Comparison of ENCODE assay signal across 15 mouse cellular contexts in the genomic region with DNA sequence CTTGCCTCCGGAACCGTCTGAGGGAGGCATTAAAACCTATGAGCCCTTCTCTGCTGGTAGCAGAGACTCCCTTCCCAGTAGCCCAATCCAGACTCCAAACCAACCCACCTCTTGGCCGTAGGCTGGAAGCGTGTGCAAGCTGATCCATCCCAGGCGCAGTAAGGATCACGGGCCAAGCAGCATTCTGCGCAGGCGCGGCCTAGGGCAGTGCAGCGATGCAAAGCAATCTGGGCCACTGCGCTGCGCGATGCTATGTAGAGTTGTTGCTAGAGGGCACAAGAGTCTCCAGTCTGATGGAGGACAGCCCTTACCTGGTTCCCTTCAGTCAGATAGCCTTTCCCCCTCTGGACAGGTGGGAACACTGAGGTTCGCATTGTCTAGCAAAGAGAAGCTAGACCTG. TPM values are rescaled to one million over a fixed set of nuclear protein-coding genes. Genes with fewer than 3 reads are reported as not detected.
DNase-seq lines count a peak whose midpoint lies in the region; ATAC-seq and TF ChIP-seq lines count a peak whose summit lies in the region.
"Had no signal": no experiment of that assay in that cellular context is flagged by ENCODE, and none has a peak within 500 bp of the region (broad histone marks: within the 10 kb centered on the region; RNA-seq: fewer than 3 reads in every experiment).

No protein-coding gene starts in this region.

- peaks cover 2% of the 10 kb centered on the region; the same call in 1 of the 2 replicates for H3K4me1 ChIP-seq in forebrain, embryonic 14.5 days (ENCODE audit: control insufficient read depth, insufficient read depth, low read length)
- H3K4me1 ChIP-seq in forebrain, embryonic 11.5 days (replicated peaks; ENCODE audit: control insufficient read depth, insufficient read depth, low read length), result peaks cover 11% of the 10 kb centered on the region
- peaks cover 29% of the 10 kb centered on the region for H3K4me1 ChIP-seq in kidney, adult 2 months (ENCODE audit: control insufficient read depth, insufficient read depth, low read length)
- H3K4me1 ChIP-seq in kidney, embryonic 16.5 days (ENCODE audit: insufficient read depth, low read length), result peaks cover 33% of the 10 kb centered on the region
- H3K4me1 ChIP-seq in E14TG2a.4 (replicated peaks; ENCODE audit: low read depth, low read length), result peaks cover 67% of the 10 kb centered on the region

- TF ChIP-seq POLR2A in kidney, adult 2 months (IDR thresholded peaks at IDR 0.05; ENCODE audit: low read depth, low read length), result no peak

- H3K4me2 ChIP-seq in forebrain, embryonic 14.5 days (ENCODE audit: low read length), result no peak overlapping the region
- no peak overlapping the region for H3K4me2 ChIP-seq in forebrain, embryonic 11.5 days (ENCODE audit: low read depth, low read length, severe bottlenecking)
- no peak overlapping the region for H3K4me2 ChIP-seq in kidney, embryonic 16.5 days (replicated peaks; ENCODE audit: low read depth, low read length)

- TF ChIP-seq CTCF in kidney, adult 2 months (conservative IDR thresholded peaks at IDR 0.05; ENCODE audit: insufficient read depth, insufficient read length, low read depth, low read length), result no peak
- no peak for TF ChIP-seq CTCF in E14TG2a.4 (conservative IDR thresholded peaks at IDR 0.05; ENCODE audit: low read length)

- 0 out of 2 replicates have a peak, but pooled peaks cover 3% of the 10 kb centered on the region for H3K36me3 ChIP-seq in forebrain, embryonic 14.5 days (ENCODE audit: control insufficient read depth, insufficient read depth, low read length)
- H3K36me3 ChIP-seq in forebrain, embryonic 11.5 days (ENCODE audit: control insufficient read depth, insufficient read depth, low read length), result no peaks in the 10 kb centered on the region
- H3K36me3 ChIP-seq in kidney, adult 2 months (ENCODE audit: control insufficient read depth, insufficient read depth, low read length), result no peaks in the 10 kb centered on the region
- peaks cover 3% of the 10 kb centered on the region; the same call in 1 of the 2 replicates for H3K36me3 ChIP-seq in kidney, embryonic 16.5 days (ENCODE audit: insufficient read depth, low read length)
- H3K36me3 ChIP-seq in E14TG2a.4 (ENCODE audit: insufficient read depth, low read length), result peaks cover 10% of the 10 kb centered on the region

- peak; percentile 36 for DNase-seq in forebrain, embryonic 14.5 days (ENCODE audit: low spot score)
- DNase-seq in forebrain, embryonic 11.5 days (ENCODE audit: low spot score), result no peak
- peak; percentile 63 for DNase-seq in kidney, adult 2 months
- DNase-seq in cerebellum, postnatal 10 days, result peak; percentile 73 to 74
- no peak for DNase-seq in adrenal gland, adult 18-20 months (ENCODE audit: low spot score in 2 of 2)
- DNase-seq: adrenal gland, postnatal 36 days; heart, adult 2 months; layer of hippocampus, adult 9-11 months had no signal

- no peak overlapping the region for H3K27ac ChIP-seq in forebrain, embryonic 14.5 days (ENCODE audit: low read depth, low read length)
- no peak overlapping the region for H3K27ac ChIP-seq in forebrain, embryonic 11.5 days (ENCODE audit: low read depth, low read length)
- H3K27ac ChIP-seq in kidney, adult 2 months (ENCODE audit: insufficient read depth, low read depth, low read length), result no peak overlapping the region
- H3K27ac ChIP-seq in kidney, embryonic 16.5 days (ENCODE audit: low read length), result no peak overlapping the region
- H3K27ac ChIP-seq: forebrain, embryonic 10.5 days; heart, adult 2 months; limb, embryonic 10.5 days had no signal

- H3K9ac ChIP-seq in forebrain, embryonic 14.5 days (ENCODE audit: low read length), result no peak overlapping the region
- H3K9ac ChIP-seq in forebrain, embryonic 11.5 days (ENCODE audit: low read length), result no peak overlapping the region; the same call in 1 of the 2 replicates
- H3K9ac ChIP-seq in kidney, embryonic 16.5 days (replicated peaks; ENCODE audit: low read length), result no peak overlapping the region

- ATAC-seq in forebrain, embryonic 14.5 days, result no peak
- ATAC-seq in forebrain, embryonic 11.5 days (replicated peaks; ENCODE audit: low FRiP score), result no peak
- no peak for ATAC-seq in kidney, embryonic 16.5 days (ENCODE audit: low FRiP score, low TSS enrichment)
- no peak for ATAC-seq in megakaryocyte-erythroid progenitor cell, adult 5-6 weeks (replicated peaks; ENCODE audit: low FRiP score, low TSS enrichment, poor library complexity, severe bottlenecking)

- WGBS in forebrain, embryonic 14.5 days, result 79% methylated on average over 14 of the region's 14 CpGs
- 75% methylated on average over 14 of the region's 14 CpGs for WGBS in forebrain, embryonic 11.5 days
- 65% methylated on average over 14 of the region's 14 CpGs for whole genome bisulfite sequencing in kidney, adult 2 months
- WGBS in kidney, embryonic 16.5 days, result 51% methylated on average over 14 of the region's 14 CpGs

- H3K9me3 ChIP-seq in forebrain, embryonic 14.5 days (replicated peaks; ENCODE audit: control insufficient read depth, low read length), result no peaks in the 10 kb centered on the region
- H3K9me3 ChIP-seq in forebrain, embryonic 11.5 days (ENCODE audit: control insufficient read depth, low read length), result no peaks in the 10 kb centered on the region
- H3K9me3 ChIP-seq in kidney, embryonic 16.5 days (ENCODE audit: low read length), result no peaks in the 10 kb centered on the region
- H3K9me3 ChIP-seq in E14TG2a.4 (ENCODE audit: low read length), result no peaks in the 10 kb centered on the region
- H3K9me3 ChIP-seq: forebrain, embryonic 10.5 days; limb, embryonic 10.5 days had no signal

- H3K4me3 ChIP-seq in forebrain, embryonic 14.5 days (ENCODE audit: low read depth, low read length), result no peak overlapping the region
- H3K4me3 ChIP-seq in forebrain, embryonic 11.5 days (ENCODE audit: low read depth, low read length), result no peak overlapping the region
- peak overlapping the region; percentile 3; the same call in 1 of the 2 replicates for H3K4me3 ChIP-seq in kidney, adult 2 months (ENCODE audit: insufficient read depth, low read depth, low read length)
- H3K4me3 ChIP-seq in kidney, embryonic 16.5 days (ENCODE audit: low read length), result no peak overlapping the region
- H3K4me3 ChIP-seq in E14TG2a.4 (replicated peaks; ENCODE audit: low read length), result peak overlapping the region; percentile 72
- H3K4me3 ChIP-seq: forebrain, embryonic 10.5 days; heart, adult 2 months; limb, embryonic 10.5 days; myocyte had no signal

- no peaks in the 10 kb centered on the region for H3K27me3 ChIP-seq in forebrain, embryonic 14.5 days (replicated peaks; ENCODE audit: control insufficient read depth, insufficient read depth, low read length)
- no peaks in the 10 kb centered on the region for H3K27me3 ChIP-seq in forebrain, embryonic 11.5 days (ENCODE audit: control insufficient read depth, insufficient read depth, low read length)
- no peaks in the 10 kb centered on the region for H3K27me3 ChIP-seq in kidney, adult 2 months (replicated peaks; ENCODE audit: control insufficient read depth, insufficient read depth, low read length)
- no peaks in the 10 kb centered on the region for H3K27me3 ChIP-seq in kidney, embryonic 16.5 days (ENCODE audit: insufficient read depth, low read length)
- peaks cover 90% of the 10 kb centered on the region for H3K27me3 ChIP-seq in E14TG2a.4 (ENCODE audit: insufficient read depth, low read length)

RNA-seq across cellular contexts. Expression of gene Sema3b, which starts 9.2 kb away (rescaled TPM):
- polyA plus RNA-seq in forebrain, embryonic 14.5 days (2014; fragmentation: Nextera tagmentation; extraction: Ambion mirVana), result 0.85 and 1.3 TPM in 2 replicates
- 1.7 TPM in 2 replicates for polyA plus RNA-seq in forebrain, embryonic 11.5 days (2014; fragmentation: Nextera tagmentation; extraction: Ambion mirVana)
- 63.3 and 78.8 TPM in 2 replicates for polyA plus RNA-seq in kidney, adult 2 months (2012; rRNA removed)
- polyA plus RNA-seq in kidney, embryonic 16.5 days (2015; fragmentation: Nextera tagmentation; extraction: Ambion mirVana), result 31.3 TPM in 2 replicates
- 1 to 10 TPM; 5.1 to 6.3 TPM for total RNA-seq in adrenal gland, adult 18-20 months (2021)
- 0.50 TPM in 1 of 2 replicates, not detected in the other for total RNA-seq in megakaryocyte-erythroid progenitor cell, adult 5-6 weeks (2014; fragmentation: Nextera tagmentation)
- total RNA-seq in megakaryocyte-erythroid progenitor cell, adult 5-6 weeks (2017), result not detected in 2 replicates
- total RNA-seq: megakaryocyte, adult 5-6 weeks had no signal

RNA-seq across cellular contexts. Expression of gene Ifrd2, which starts 12.4 kb away (rescaled TPM):
- polyA plus RNA-seq in forebrain, embryonic 14.5 days (2014; fragmentation: Nextera tagmentation; extraction: Ambion mirVana), result 18.7 and 19.1 TPM in 2 replicates
- 35.0 and 37.2 TPM in 2 replicates for polyA plus RNA-seq in forebrain, embryonic 11.5 days (2014; fragmentation: Nextera tagmentation; extraction: Ambion mirVana)
- 50.5 and 57.8 TPM in 2 replicates for polyA plus RNA-seq in kidney, adult 2 months (2012; rRNA removed)
- 60.7 and 64.3 TPM in 2 replicates for polyA plus RNA-seq in kidney, embryonic 16.5 days (2015; fragmentation: Nextera tagmentation; extraction: Ambion mirVana)
- total RNA-seq in adrenal gland, adult 18-20 months (2021), result 10 to 100 TPM; 38.0 to 41.1 TPM
- 226 and 251 TPM in 2 replicates for total RNA-seq in megakaryocyte-erythroid progenitor cell, adult 5-6 weeks (2014; fragmentation: Nextera tagmentation)
- 103 and 192 TPM in 2 replicates for total RNA-seq in megakaryocyte-erythroid progenitor cell, adult 5-6 weeks (2017)

RNA-seq across cellular contexts. Expression of gene Hyal3, which starts 19.2 kb away (rescaled TPM):
- polyA plus RNA-seq in forebrain, embryonic 14.5 days (2014; fragmentation: Nextera tagmentation; extraction: Ambion mirVana), result 0.66 and 1.0 TPM in 2 replicates
- 0.39 TPM in 1 of 2 replicates, not detected in the other for polyA plus RNA-seq in forebrain, embryonic 11.5 days (2014; fragmentation: Nextera tagmentation; extraction: Ambion mirVana)
- 1.6 and 2.1 TPM in 2 replicates for polyA plus RNA-seq in kidney, adult 2 months (2012; rRNA removed)
- 1.3 and 1.6 TPM in 2 replicates for polyA plus RNA-seq in kidney, embryonic 16.5 days (2015; fragmentation: Nextera tagmentation; extraction: Ambion mirVana)
- 1 to 10 TPM; 1.4 to 1.7 TPM for total RNA-seq in adrenal gland, adult 18-20 months (2021)
- 5.1 and 9.4 TPM in 2 replicates for total RNA-seq in megakaryocyte-erythroid progenitor cell, adult 5-6 weeks (2014; fragmentation: Nextera tagmentation)
- 0.61 and 3.3 TPM in 2 replicates for total RNA-seq in megakaryocyte-erythroid progenitor cell, adult 5-6 weeks (2017)

RNA-seq across cellular contexts. Expression of gene Naa80, which starts 21.2 kb away (rescaled TPM):
- polyA plus RNA-seq in forebrain, embryonic 14.5 days (2014; fragmentation: Nextera tagmentation; extraction: Ambion mirVana), result 17.4 and 18.7 TPM in 2 replicates
- polyA plus RNA-seq in forebrain, embryonic 11.5 days (2014; fragmentation: Nextera tagmentation; extraction: Ambion mirVana), result 11.3 and 15.2 TPM in 2 replicates
- 43.0 and 62.8 TPM in 2 replicates for polyA plus RNA-seq in kidney, adult 2 months (2012; rRNA removed)
- 21.8 and 24.1 TPM in 2 replicates for polyA plus RNA-seq in kidney, embryonic 16.5 days (2015; fragmentation: Nextera tagmentation; extraction: Ambion mirVana)
- 10 to 100 TPM; 13.3 to 16.5 TPM for total RNA-seq in adrenal gland, adult 18-20 months (2021)
- 46.2 and 49.0 TPM in 2 replicates for total RNA-seq in megakaryocyte-erythroid progenitor cell, adult 5-6 weeks (2014; fragmentation: Nextera tagmentation)
- total RNA-seq in megakaryocyte-erythroid progenitor cell, adult 5-6 weeks (2017), result 15.8 and 25.8 TPM in 2 replicates

RNA-seq across cellular contexts. Expression of gene Hyal1, which starts 23.1 kb away (rescaled TPM):
- polyA plus RNA-seq in forebrain, embryonic 14.5 days (2014; fragmentation: Nextera tagmentation; extraction: Ambion mirVana), result 2.6 and 3.3 TPM in 2 replicates
- 6.0 and 6.2 TPM in 2 replicates for polyA plus RNA-seq in forebrain, embryonic 11.5 days (2014; fragmentation: Nextera tagmentation; extraction: Ambion mirVana)
- 8.1 and 9.4 TPM in 2 replicates for polyA plus RNA-seq in kidney, adult 2 months (2012; rRNA removed)
- 10.6 and 12.3 TPM in 2 replicates for polyA plus RNA-seq in kidney, embryonic 16.5 days (2015; fragmentation: Nextera tagmentation; extraction: Ambion mirVana)
- total RNA-seq in adrenal gland, adult 18-20 months (2021), result 10 to 100 TPM in 1 of 2 experiments, 1 to 10 TPM in 1; 9.2 to 15.7 TPM
- total RNA-seq in megakaryocyte-erythroid progenitor cell, adult 5-6 weeks (2014; fragmentation: Nextera tagmentation), result 1.1 and 5.9 TPM in 2 replicates
- 1.1 and 4.3 TPM in 2 replicates for total RNA-seq in megakaryocyte-erythroid progenitor cell, adult 5-6 weeks (2017)

Comparison
In these comparisons a context has a peak if more than half of its experiments do, and no peak if none do; other contexts are left out.
1. DNase-seq: peak in forebrain, embryonic 14.5 days (single experiment), kidney, adult 2 months (single experiment) and cerebellum, postnatal 10 days (2 of 2); none in forebrain, embryonic 11.5 days (single experiment) and adrenal gland, adult 18-20 months (0 of 2).
2. H3K4me3 ChIP-seq: peak in kidney, adult 2 months (single experiment) and E14TG2a.4 (single experiment); none in forebrain, embryonic 14.5 days (single experiment), forebrain, embryonic 11.5 days (single experiment) and kidney, embryonic 16.5 days (single experiment).
3. RNA of gene Sema3b, which starts 9.2 kb away (polyA plus RNA-seq): 63.3 to 78.8 TPM in kidney, adult 2 months and 31.3 TPM in kidney, embryonic 16.5 days; 1.7 TPM in forebrain, embryonic 11.5 days and 0.85 to 1.3 TPM in forebrain, embryonic 14.5 days; every median in the first group is over 10 times any median in the second.